Mouse (Mus musculus) E14TG2a.4 (cell line): ENCODE measurements at regions not wholly inside any gene's neighbourhood (a gene's known extent, or its start where the extent isn't known, plus 50 kb on each side); places are given as distances from the start of the nearest gene placed in this dataset.

Experiments
- CTCF ChIP-seq: conservative IDR thresholded peaks from 2 replicates; pipeline ENCODE4 v1.5.1; 2014; ENCODE audit warnings: low read length
- NANOG ChIP-seq: IDR thresholded peaks from 2 replicates; pipeline ENCODE4 v1.6.1; 2014; ENCODE audit warnings: borderline replicate concordance, low read length, mixed read lengths
- POU5F1 ChIP-seq: IDR thresholded peaks from 2 replicates; pipeline ENCODE4 v1.6.1; 2014; ENCODE audit warnings: low read length, borderline replicate concordance

GRCm38 (mm10) chr5:112012505-112013164, 239.7 kb downstream of the Cryba4 start:
- TF ChIP-seq CTCF = no peak
- TF ChIP-seq POU5F1 = no peak
- TF ChIP-seq NANOG = no peak
